ENCODE assay signal across 10 mouse cellular contexts in the genomic region with DNA sequence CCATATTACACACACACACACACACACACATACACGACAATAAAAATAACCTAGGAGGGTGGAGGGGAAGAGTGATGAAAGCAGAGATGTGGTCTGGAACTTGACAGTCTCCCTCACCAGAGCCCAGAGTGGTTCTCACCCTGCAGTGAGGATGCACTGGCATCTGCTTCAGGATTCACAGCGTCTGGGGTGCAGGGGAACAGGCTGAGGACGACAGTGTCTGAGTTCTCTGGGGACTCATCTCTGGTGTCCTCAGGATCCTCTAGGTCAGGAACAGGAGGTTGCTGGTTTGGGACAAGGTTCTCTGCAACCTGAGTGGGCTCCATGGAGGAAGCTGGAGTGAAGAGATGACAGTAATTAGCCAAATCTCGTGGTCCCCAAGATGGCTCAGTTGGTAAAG. TPM values are rescaled to one million over a fixed set of nuclear protein-coding genes. Genes with fewer than 3 reads are reported as not detected.
A peak's percentile ranks its signal among the peaks of the same experiment; 100 is the strongest.
DNase-seq lines count a peak whose midpoint lies in the region; ATAC-seq and TF ChIP-seq lines count a peak whose summit lies in the region.
"Had no signal": no experiment of that assay in that cellular context is flagged by ENCODE, and none has a peak within 500 bp of the region (broad histone marks: within the 10 kb centered on the region; RNA-seq: fewer than 3 reads in every experiment).

No protein-coding gene starts in this region.

- H3K4me2 ChIP-seq in kidney, embryonic 14.5 days (replicated peaks; ENCODE audit: low read depth, low read length), result peak overlapping the region; percentile 66
- peak overlapping the region; percentile 62 for H3K4me2 ChIP-seq in embryonic facial prominence, embryonic 14.5 days (ENCODE audit: low read depth, low read length)
- H3K4me2 ChIP-seq in intestine, embryonic 15.5 days (replicated peaks), result peak overlapping the region; percentile 71
- H3K4me2 ChIP-seq in midbrain, postnatal 0 days (ENCODE audit: low read depth, low read length, poor library complexity, severe bottlenecking), result peak overlapping the region; percentile 77

- peaks cover 18% of the 10 kb centered on the region for H3K4me1 ChIP-seq in kidney, embryonic 14.5 days (ENCODE audit: control insufficient read depth, insufficient read depth, low read length)
- H3K4me1 ChIP-seq in kidney, adult 2 months (ENCODE audit: control insufficient read depth, insufficient read depth, low read length), result peaks cover 15% of the 10 kb centered on the region
- peaks cover 12% of the 10 kb centered on the region for H3K4me1 ChIP-seq in embryonic facial prominence, embryonic 14.5 days (ENCODE audit: control insufficient read depth, insufficient read depth, low read length)
- peaks cover 17% of the 10 kb centered on the region for H3K4me1 ChIP-seq in intestine, embryonic 15.5 days (replicated peaks)
- H3K4me1 ChIP-seq in midbrain, postnatal 0 days (ENCODE audit: insufficient read depth, low read length), result peaks cover 7% of the 10 kb centered on the region

- no peaks in the 10 kb centered on the region for H3K9me3 ChIP-seq in kidney, embryonic 14.5 days (ENCODE audit: control insufficient read depth, low read length)
- H3K9me3 ChIP-seq in embryonic facial prominence, embryonic 14.5 days (ENCODE audit: control insufficient read depth, low read length), result no peaks in the 10 kb centered on the region
- no peaks in the 10 kb centered on the region for H3K9me3 ChIP-seq in intestine, embryonic 15.5 days
- H3K9me3 ChIP-seq in midbrain, postnatal 0 days (ENCODE audit: low read length), result no peaks in the 10 kb centered on the region

- peak overlapping the region; percentile 87 for H3K4me3 ChIP-seq in kidney, embryonic 14.5 days (ENCODE audit: low read length)
- no peak overlapping the region for H3K4me3 ChIP-seq in kidney, adult 2 months (ENCODE audit: insufficient read depth, low read depth, low read length)
- H3K4me3 ChIP-seq in embryonic facial prominence, embryonic 14.5 days (ENCODE audit: low read depth, low read length), result peak overlapping the region; percentile 56
- peak overlapping the region; percentile 76 for H3K4me3 ChIP-seq in intestine, embryonic 15.5 days (replicated peaks)
- no peak overlapping the region for H3K4me3 ChIP-seq in midbrain, postnatal 0 days (ENCODE audit: low read depth, low read length)

- H3K9ac ChIP-seq in kidney, embryonic 14.5 days (ENCODE audit: low read depth, low read length), result 0 out of 2 replicates have a peak overlapping the region, but pooled peaks have one; percentile 71
- H3K9ac ChIP-seq in embryonic facial prominence, embryonic 14.5 days (ENCODE audit: low read depth, low read length), result peak overlapping the region; percentile 70
- H3K9ac ChIP-seq in intestine, embryonic 15.5 days, result no peak overlapping the region; the same call in 1 of the 2 replicates
- H3K9ac ChIP-seq in midbrain, postnatal 0 days (replicated peaks; ENCODE audit: low read length, poor library complexity, severe bottlenecking), result 0 out of 2 replicates have a peak overlapping the region, but pooled peaks have one; percentile 9

- no peak for TF ChIP-seq CTCF in kidney, adult 2 months (conservative IDR thresholded peaks at IDR 0.05; ENCODE audit: insufficient read depth, insufficient read length, low read depth, low read length)
- no peak for TF ChIP-seq CTCF in midbrain, postnatal 0 days (IDR thresholded peaks at IDR 0.05)

- no peak for TF ChIP-seq POLR2A in kidney, adult 2 months (IDR thresholded peaks at IDR 0.05; ENCODE audit: low read depth, low read length)

- H3K36me3 ChIP-seq in kidney, embryonic 14.5 days (ENCODE audit: control insufficient read depth, insufficient read depth, low read length), result peaks cover 37% of the 10 kb centered on the region
- H3K36me3 ChIP-seq in kidney, adult 2 months (ENCODE audit: control insufficient read depth, insufficient read depth, low read length), result no peaks in the 10 kb centered on the region
- peaks cover 51% of the 10 kb centered on the region for H3K36me3 ChIP-seq in embryonic facial prominence, embryonic 14.5 days (ENCODE audit: control insufficient read depth, insufficient read depth, low read length)
- H3K36me3 ChIP-seq in intestine, embryonic 15.5 days, result peaks cover 26% of the 10 kb centered on the region
- H3K36me3 ChIP-seq in midbrain, postnatal 0 days (ENCODE audit: insufficient read depth, low read length), result peaks cover 33% of the 10 kb centered on the region

- H3K27ac ChIP-seq in kidney, embryonic 14.5 days (ENCODE audit: low read depth, low read length), result no peak overlapping the region
- no peak overlapping the region for H3K27ac ChIP-seq in kidney, adult 2 months (ENCODE audit: insufficient read depth, low read depth, low read length)
- H3K27ac ChIP-seq in embryonic facial prominence, embryonic 14.5 days (replicated peaks; ENCODE audit: low read depth, low read length), result no peak overlapping the region
- H3K27ac ChIP-seq in intestine, embryonic 15.5 days, result no peak overlapping the region
- H3K27ac ChIP-seq in midbrain, postnatal 0 days (ENCODE audit: low read depth, low read length), result no peak overlapping the region

- WGBS in kidney, embryonic 14.5 days, result 86% methylated on average over 4 of the region's 4 CpGs
- WGBS in kidney, adult 2 months, result 77% methylated on average over 4 of the region's 4 CpGs
- WGBS in embryonic facial prominence, embryonic 14.5 days, result 90% methylated on average over 4 of the region's 4 CpGs
- 82% methylated on average over 4 of the region's 4 CpGs for WGBS in intestine, embryonic 15.5 days
- WGBS in midbrain, postnatal 0 days, result 76% methylated on average over 4 of the region's 4 CpGs

- no peak for DNase-seq in kidney, adult 2 months
- no peak for DNase-seq in embryonic facial prominence, embryonic 14.5 days (ENCODE audit: low spot score)
- no peak for DNase-seq in midbrain, postnatal 0 days (ENCODE audit: low spot score)
- no peak for DNase-seq in gastrocnemius, adult 8-10 months (ENCODE audit: low spot score in 2 of 2)
- no peak for DNase-seq in kidney, postnatal 36 days
- no peak for DNase-seq in kidney, postnatal 10 days
- DNase-seq: thymus, postnatal 25 days had no signal

- ATAC-seq in kidney, embryonic 14.5 days (ENCODE audit: low FRiP score, low TSS enrichment), result no peak
- ATAC-seq in embryonic facial prominence, embryonic 14.5 days (ENCODE audit: low read depth), result no peak
- ATAC-seq in intestine, embryonic 15.5 days, result no peak
- no peak for ATAC-seq in midbrain, postnatal 0 days (ENCODE audit: low FRiP score)

- H3K27me3 ChIP-seq in kidney, embryonic 14.5 days (ENCODE audit: control insufficient read depth, insufficient read depth, low read length), result no peaks in the 10 kb centered on the region
- H3K27me3 ChIP-seq in kidney, adult 2 months (replicated peaks; ENCODE audit: control insufficient read depth, insufficient read depth, low read length), result no peaks in the 10 kb centered on the region
- H3K27me3 ChIP-seq in embryonic facial prominence, embryonic 14.5 days (replicated peaks; ENCODE audit: control insufficient read depth, insufficient read depth, low read length), result no peaks in the 10 kb centered on the region
- no peaks in the 10 kb centered on the region for H3K27me3 ChIP-seq in intestine, embryonic 15.5 days (replicated peaks)
- H3K27me3 ChIP-seq in midbrain, postnatal 0 days (ENCODE audit: insufficient read depth, low read length), result no peaks in the 10 kb centered on the region

RNA-seq across cellular contexts. Expression of a gene that starts 1.1 kb away (rescaled TPM):
- 18.6 and 19.6 TPM in 2 replicates for polyA plus RNA-seq in kidney, embryonic 14.5 days (2014; fragmentation: Nextera tagmentation; extraction: Ambion mirVana)
- 29.9 and 31.9 TPM in 2 replicates for polyA plus RNA-seq in kidney, adult 2 months (2012; rRNA removed)
- 13.0 and 17.1 TPM in 2 replicates for polyA plus RNA-seq in embryonic facial prominence, embryonic 14.5 days (2014; fragmentation: Nextera tagmentation; extraction: Ambion mirVana)
- 11.7 and 12.3 TPM in 2 replicates for polyA plus RNA-seq in intestine, embryonic 15.5 days (2015; fragmentation: Nextera tagmentation; extraction: Ambion mirVana)
- total RNA-seq in midbrain, postnatal 0 days (2014; rRNA removed), result 9.8 and 12.3 TPM in 2 replicates
- 7.4 and 9.3 TPM in 2 replicates for polyA plus RNA-seq in midbrain, postnatal 0 days (2015; fragmentation: Nextera tagmentation; extraction: Ambion mirVana)
- total RNA-seq in gastrocnemius, adult 8-10 months (2022), result 10 to 100 TPM in 1 of 4 experiments, 1 to 10 TPM in 3; 8.5 to 10.6 (median 9.1) TPM

RNA-seq across cellular contexts. Expression of a gene that starts 1.4 kb away (rescaled TPM):
- 49.6 and 64.5 TPM in 2 replicates for polyA plus RNA-seq in kidney, embryonic 14.5 days (2014; fragmentation: Nextera tagmentation; extraction: Ambion mirVana)
- polyA plus RNA-seq in kidney, adult 2 months (2012; rRNA removed), result 107 and 111 TPM in 2 replicates
- polyA plus RNA-seq in embryonic facial prominence, embryonic 14.5 days (2014; fragmentation: Nextera tagmentation; extraction: Ambion mirVana), result 45.1 and 54.0 TPM in 2 replicates
- polyA plus RNA-seq in intestine, embryonic 15.5 days (2015; fragmentation: Nextera tagmentation; extraction: Ambion mirVana), result 34.6 and 40.1 TPM in 2 replicates
- total RNA-seq in midbrain, postnatal 0 days (2014; rRNA removed), result 91.1 and 98.3 TPM in 2 replicates
- polyA plus RNA-seq in midbrain, postnatal 0 days (2015; fragmentation: Nextera tagmentation; extraction: Ambion mirVana), result 49.8 and 58.6 TPM in 2 replicates
- 10 to 100 TPM in 3 of 4 experiments, 1 to 10 TPM in 1; 9.8 to 14.9 (median 14.1) TPM for total RNA-seq in gastrocnemius, adult 8-10 months (2022)

RNA-seq across cellular contexts. Expression of a gene that starts 1.6 kb away (rescaled TPM):
- polyA plus RNA-seq in kidney, embryonic 14.5 days (2014; fragmentation: Nextera tagmentation; extraction: Ambion mirVana), result 0.30 and 0.97 TPM in 2 replicates
- polyA plus RNA-seq in kidney, adult 2 months (2012; rRNA removed), result 0.10 and 0.16 TPM in 2 replicates
- polyA plus RNA-seq in embryonic facial prominence, embryonic 14.5 days (2014; fragmentation: Nextera tagmentation; extraction: Ambion mirVana), result 4.9 and 5.1 TPM in 2 replicates
- polyA plus RNA-seq in intestine, embryonic 15.5 days (2015; fragmentation: Nextera tagmentation; extraction: Ambion mirVana), result 0.11 TPM in 1 of 2 replicates, not detected in the other
- 0.55 and 1.1 TPM in 2 replicates for total RNA-seq in midbrain, postnatal 0 days (2014; rRNA removed)
- 1.5 TPM in 2 replicates for polyA plus RNA-seq in midbrain, postnatal 0 days (2015; fragmentation: Nextera tagmentation; extraction: Ambion mirVana)
- under 1 TPM in 3 of 4 experiments, not detected in 1; 0.32 to 0.36 (median 0.34) TPM for total RNA-seq in gastrocnemius, adult 8-10 months (2022)

RNA-seq across cellular contexts. Expression of a gene that starts 6.8 kb away (rescaled TPM):
- 25.5 and 40.7 TPM in 2 replicates for polyA plus RNA-seq in kidney, embryonic 14.5 days (2014; fragmentation: Nextera tagmentation; extraction: Ambion mirVana)
- polyA plus RNA-seq in kidney, adult 2 months (2012; rRNA removed), result 13.8 and 14.8 TPM in 2 replicates
- polyA plus RNA-seq in embryonic facial prominence, embryonic 14.5 days (2014; fragmentation: Nextera tagmentation; extraction: Ambion mirVana), result 18.7 and 20.4 TPM in 2 replicates
- 47.4 and 48.9 TPM in 2 replicates for polyA plus RNA-seq in intestine, embryonic 15.5 days (2015; fragmentation: Nextera tagmentation; extraction: Ambion mirVana)
- total RNA-seq in midbrain, postnatal 0 days (2014; rRNA removed), result 5.4 and 7.7 TPM in 2 replicates
- polyA plus RNA-seq in midbrain, postnatal 0 days (2015; fragmentation: Nextera tagmentation; extraction: Ambion mirVana), result 42.1 and 44.1 TPM in 2 replicates
- total RNA-seq in gastrocnemius, adult 8-10 months (2022), result 1 to 10 TPM; 4.1 to 6.5 (median 4.6) TPM

RNA-seq across cellular contexts. Expression of a gene that starts 17.2 kb away (rescaled TPM):
- 0.07 and 0.19 TPM in 2 replicates for polyA plus RNA-seq in kidney, embryonic 14.5 days (2014; fragmentation: Nextera tagmentation; extraction: Ambion mirVana)
- 0.04 and 0.06 TPM in 2 replicates for polyA plus RNA-seq in kidney, adult 2 months (2012; rRNA removed)
- 1.1 and 1.2 TPM in 2 replicates for polyA plus RNA-seq in embryonic facial prominence, embryonic 14.5 days (2014; fragmentation: Nextera tagmentation; extraction: Ambion mirVana)
- 1.6 and 1.7 TPM in 2 replicates for polyA plus RNA-seq in intestine, embryonic 15.5 days (2015; fragmentation: Nextera tagmentation; extraction: Ambion mirVana)
- total RNA-seq in midbrain, postnatal 0 days (2014; rRNA removed), result 440 and 447 TPM in 2 replicates
- 202 and 210 TPM in 2 replicates for polyA plus RNA-seq in midbrain, postnatal 0 days (2015; fragmentation: Nextera tagmentation; extraction: Ambion mirVana)
- total RNA-seq in gastrocnemius, adult 8-10 months (2022), result under 1 TPM in 3 of 4 experiments, not detected in 1; 0.05 to 0.11 (median 0.08) TPM
- total RNA-seq: MEL had no signal

Comparison
In these comparisons a context has a peak if more than half of its experiments do, and no peak if none do; other contexts are left out.
1. H3K4me3 ChIP-seq: peak in kidney, embryonic 14.5 days (single experiment), embryonic facial prominence, embryonic 14.5 days (single experiment) and intestine, embryonic 15.5 days (single experiment); none in kidney, adult 2 months (single experiment) and midbrain, postnatal 0 days (single experiment).
2. Peak in every context shown above with its lines, with median percentiles within 50 percentile points of each other: H3K4me2 ChIP-seq.